Mouse (Mus musculus) gastrocnemius, postnatal 10 days (tissue): ENCODE measurements around the gene Pex5. TPM values are rescaled to one million over a fixed set of nuclear protein-coding genes. Genes with fewer than 3 reads are reported as not detected.
"Not testable (repeated sequence)": the region's sequence is repeated elsewhere in the genome, so short reads cannot be mapped to it uniquely, and the experiment has no call there.

Source experiments
- DNase-seq: peaks from one replicate; pipeline ENCODE4 v3.0.0; 2021; ENCODE audit warnings: mixed read lengths
- total RNA-seq, 2 experiments: library from RNA; stranded (reverse); gene quantifications; 2 replicates each; pipeline ENCODE4 v1.2.3; 2021

Gene Pex5
- total RNA-seq, 2 experiments from 2014 or later, result 25.8 to 28.3 TPM

GRCm38 (mm10) chr6:124427791-124428576, 13.1 kb upstream of the Pex5 start:
- DNase-seq, result no peak

- DNase-seq, result no peak
Measured at GRCm38 (mm10) chr6:124427289-124427688, 12.4 kb upstream of the Pex5 start.

- no peak for DNase-seq
Measured at GRCm38 (mm10) chr6:124426604-124427003, 11.7 kb upstream of the Pex5 start.

GRCm38 (mm10) chr6:124425523-124425922, 10.7 kb upstream of the Pex5 start:
- no peak for DNase-seq

GRCm38 (mm10) chr6:124425042-124425441, 10.2 kb upstream of the Pex5 start:
- DNase-seq, result not testable (repeated sequence)

- DNase-seq, result no peak
Measured at GRCm38 (mm10) chr6:124424068-124424498, 9.2 kb upstream of the Pex5 start.

GRCm38 (mm10) chr6:124418686-124419085, 3.8 kb upstream of the Pex5 start:
- DNase-seq, result no peak

- DNase-seq, result peak; percentile 75
Measured at GRCm38 (mm10) chr6:124415347-124416088, 651 bp upstream of the Pex5 start.

- DNase-seq, result peak; percentile 45
Measured at GRCm38 (mm10) chr6:124414150-124414926, 529 bp downstream of the Pex5 start.

- no peak for DNase-seq
Measured at GRCm38 (mm10) chr6:124413770-124414149, 1.1 kb downstream of the Pex5 start.

- DNase-seq, result no peak
Measured at GRCm38 (mm10) chr6:124408355-124408754, 6.5 kb downstream of the Pex5 start.

GRCm38 (mm10) chr6:124407180-124407579, 7.7 kb downstream of the Pex5 start:
- DNase-seq, result no peak

- DNase-seq, result no peak
Measured at GRCm38 (mm10) chr6:124406326-124406725, 8.5 kb downstream of the Pex5 start.

- no peak for DNase-seq
Measured at GRCm38 (mm10) chr6:124399738-124400137, 15.1 kb downstream of the Pex5 start.

GRCm38 (mm10) chr6:124394991-124395390, 19.9 kb downstream of the Pex5 start:
- not testable (repeated sequence) for DNase-seq

GRCm38 (mm10) chr6:124380142-124380541, 34.7 kb downstream of the Pex5 start:
- DNase-seq, result no peak

GRCm38 (mm10) chr6:124379331-124379730, 35.5 kb downstream of the Pex5 start:
- peak; percentile 56 for DNase-seq

GRCm38 (mm10) chr6:124377494-124378255, 37.2 kb downstream of the Pex5 start:
- DNase-seq, result no peak

- no peak for DNase-seq
Measured at GRCm38 (mm10) chr6:124376311-124376710, 38.6 kb downstream of the Pex5 start.

GRCm38 (mm10) chr6:124375435-124375884, 39.4 kb downstream of the Pex5 start:
- no peak for DNase-seq

GRCm38 (mm10) chr6:124374683-124375082, 40.2 kb downstream of the Pex5 start:
- no peak for DNase-seq
